Mouse (Mus musculus) spleen, adult 2 months (tissue): ENCODE measurements around the gene Epb41l4b. TPM values are rescaled to one million over a fixed set of nuclear protein-coding genes. Genes with fewer than 3 reads are reported as not detected.

Experiments
- DNase-seq, 2 experiments: peaks; one replicate each; pipeline versions ENCODE4 v3.0.0 to v3.0.0-alpha.2; 2012 to 2021; ENCODE audit warnings: low spot score in 2 of 2, low read depth in 1 of 2
- H3K27ac ChIP-seq: fragments of 200-500 bp; 2 replicates; pipeline ENCODE4 v1.5.1; 2012; ENCODE audit warnings: low read length, inconsistent platforms; ENCODE audit not compliant: insufficient read depth
- H3K27me3 ChIP-seq: fragments of 200-500 bp; 2 replicates; pipeline ENCODE4 v1.6.1; 2012; ENCODE audit warnings: mild to moderate bottlenecking, moderate library complexity, low read length, inconsistent platforms; ENCODE audit not compliant: control insufficient read depth, insufficient read depth
- H3K36me3 ChIP-seq: fragments of 200-500 bp; 2 replicates; pipeline ENCODE4 v1.6.1; 2012; ENCODE audit warnings: mild to moderate bottlenecking, low read length, inconsistent platforms; ENCODE audit not compliant: control insufficient read depth, insufficient read depth
- H3K4me1 ChIP-seq: fragments of 200-500 bp; 2 replicates; pipeline ENCODE4 v1.6.1; 2011; ENCODE audit warnings: inconsistent platforms; ENCODE audit not compliant: control insufficient read depth, insufficient read depth, insufficient read length
- H3K4me3 ChIP-seq: fragments of 200-500 bp; 2 replicates; pipeline ENCODE4 v1.5.1; 2011; ENCODE audit warnings: mild to moderate bottlenecking, inconsistent platforms; ENCODE audit not compliant: insufficient read depth, insufficient read length; ENCODE audit errors: extremely low read depth
- CTCF ChIP-seq: fragments of 200-500 bp; IDR thresholded peaks from 2 replicates; pipeline ENCODE4 v1.5.1; 2011; ENCODE audit warnings: mild to moderate bottlenecking, inconsistent platforms; ENCODE audit not compliant: insufficient read depth, insufficient read length, insufficient replicate concordance; ENCODE audit errors: extremely low read depth
- POLR2A ChIP-seq: fragments of 200-500 bp; IDR thresholded peaks from 2 replicates; pipeline ENCODE4 v1.6.1; 2011; ENCODE audit warnings: low read depth, low read length, inconsistent platforms
- WGBS: fragments of 180-500 bp; shearing (Covaris S2); methylation state at CpG from one replicate; pipeline ENCODE4 v1.1.7; 2018; 5-methylcytosine and 5-hydroxymethylcytosine counted together
- polyA plus RNA-seq: library from polyadenylated mRNA; depleted of rRNA; stranded (reverse); fragments of >200 nt; gene quantifications from 2 replicates; pipeline ENCODE4 v1.2.3, GENCODE M21; 2012

The Epb41l4b gene
- polyA plus RNA-seq, 1 experiment: 0.78 TPM

DNA sequence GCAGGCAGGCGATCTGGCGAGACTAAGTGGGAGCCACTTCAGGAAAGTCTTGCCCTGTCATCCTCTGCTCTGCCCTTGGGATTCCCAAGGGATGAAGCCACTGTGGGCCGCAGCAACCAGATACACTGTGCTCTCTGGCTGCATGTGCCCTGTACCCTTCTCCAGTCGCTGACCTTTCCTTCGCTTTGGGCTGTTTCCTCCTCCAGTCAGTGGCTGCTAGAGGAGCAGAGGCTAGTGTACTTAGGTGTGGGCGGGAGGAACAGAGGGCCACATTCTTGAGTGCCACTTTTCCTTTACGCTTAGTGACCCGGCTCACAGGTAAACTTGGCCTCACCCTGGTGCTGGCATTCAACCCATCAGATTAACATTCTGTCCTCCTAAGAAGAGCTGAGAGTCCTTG lies 10.6 kb upstream of the Epb41l4b start:
- DNase-seq: no peak
- 71% methylated on average over 8 of the region's 8 CpGs for WGBS

DNA sequence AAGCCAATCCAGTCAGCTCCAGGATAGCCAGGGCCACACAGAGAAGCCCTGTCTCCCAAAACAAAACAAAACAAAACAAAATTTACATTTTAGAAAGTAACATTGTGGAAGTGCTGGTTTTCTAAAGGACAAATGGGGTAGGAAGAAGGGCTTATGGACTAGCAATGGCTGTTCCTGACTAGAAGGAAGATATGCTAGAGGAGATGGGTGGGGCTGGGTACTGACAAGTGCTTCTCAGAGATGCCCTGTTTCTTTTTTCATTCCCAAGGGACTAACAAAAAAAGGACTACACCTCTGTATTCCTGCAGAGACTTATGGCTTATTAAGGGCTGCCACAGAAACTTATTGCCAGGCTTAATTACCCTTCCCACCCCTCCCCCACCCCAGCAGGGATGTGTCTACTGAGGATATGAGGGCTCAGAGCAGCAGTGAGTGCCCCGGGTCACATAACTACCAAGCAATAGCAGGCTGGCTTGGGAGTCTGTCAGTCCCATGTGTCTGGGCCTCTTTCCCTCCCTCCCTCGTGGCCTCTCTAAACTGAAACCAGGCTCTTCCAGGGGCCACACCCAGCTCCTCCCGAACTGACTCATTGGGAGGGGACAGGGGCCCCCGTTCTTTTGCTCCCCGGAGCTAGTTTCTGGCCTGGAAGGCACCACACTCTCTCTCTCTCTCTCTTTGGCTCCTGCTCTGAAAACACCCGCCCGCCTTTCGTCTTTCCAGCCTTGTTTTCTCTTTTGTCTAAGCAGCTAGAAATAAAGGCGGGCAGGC lies 10.0 kb upstream of the Epb41l4b start:
- DNase-seq: no peak
- H3K27me3 ChIP-seq: no peaks in the 10 kb centered on the region

More for the DNA sequence above, 10.6 kb upstream of the Epb41l4b start:
- no peaks in the 10 kb centered on the region for H3K36me3 ChIP-seq
- no peak overlapping the region for H3K4me3 ChIP-seq
- H3K4me1 ChIP-seq: no peaks in the 10 kb centered on the region
- H3K27me3 ChIP-seq: no peaks in the 10 kb centered on the region
- no peak for TF ChIP-seq CTCF
- no peak for TF ChIP-seq POLR2A
- no peak overlapping the region for H3K27ac ChIP-seq

DNA sequence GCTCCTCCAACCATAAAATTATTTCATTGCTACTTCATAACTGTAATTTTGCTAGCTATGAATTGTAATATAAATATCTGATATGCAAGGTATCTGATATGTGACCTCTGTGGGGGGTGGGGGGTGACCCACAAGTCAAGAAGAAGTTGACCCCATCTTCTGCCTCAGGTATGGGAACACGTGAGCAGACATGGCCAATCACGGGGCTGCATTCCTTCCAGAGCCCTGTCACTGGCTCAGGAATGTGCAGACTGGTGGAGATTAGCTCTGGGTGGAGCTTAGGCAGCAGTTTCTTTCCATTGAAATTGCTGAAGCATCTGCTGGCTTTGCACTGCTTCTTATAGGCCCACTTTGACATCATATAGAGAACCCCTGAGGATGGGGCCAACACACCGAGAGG lies 4.9 kb upstream of the Epb41l4b start:
- Histone ChIP-seq H3K27ac (no peak overlapping the region), H3K36me3 (no peaks in the 10 kb centered on the region), H3K4me3 (no peak overlapping the region), H3K4me1 (no peaks in the 10 kb centered on the region), H3K27me3 (peaks cover 1% of the 10 kb centered on the region)
- no peak for DNase-seq
- 74% methylated on average over 3 of the region's 3 CpGs for WGBS
- TF ChIP-seq CTCF: no peak
- no peak for TF ChIP-seq POLR2A

More for the DNA sequence above, 10.0 kb upstream of the Epb41l4b start:
- H3K4me3 ChIP-seq: no peak overlapping the region
- 44% methylated on average over 9 of the region's 9 CpGs for WGBS
- H3K27ac ChIP-seq: no peak overlapping the region
- H3K36me3 ChIP-seq: no peaks in the 10 kb centered on the region
- no peak for TF ChIP-seq CTCF
- TF ChIP-seq POLR2A: no peak
- H3K4me1 ChIP-seq: no peaks in the 10 kb centered on the region

DNA sequence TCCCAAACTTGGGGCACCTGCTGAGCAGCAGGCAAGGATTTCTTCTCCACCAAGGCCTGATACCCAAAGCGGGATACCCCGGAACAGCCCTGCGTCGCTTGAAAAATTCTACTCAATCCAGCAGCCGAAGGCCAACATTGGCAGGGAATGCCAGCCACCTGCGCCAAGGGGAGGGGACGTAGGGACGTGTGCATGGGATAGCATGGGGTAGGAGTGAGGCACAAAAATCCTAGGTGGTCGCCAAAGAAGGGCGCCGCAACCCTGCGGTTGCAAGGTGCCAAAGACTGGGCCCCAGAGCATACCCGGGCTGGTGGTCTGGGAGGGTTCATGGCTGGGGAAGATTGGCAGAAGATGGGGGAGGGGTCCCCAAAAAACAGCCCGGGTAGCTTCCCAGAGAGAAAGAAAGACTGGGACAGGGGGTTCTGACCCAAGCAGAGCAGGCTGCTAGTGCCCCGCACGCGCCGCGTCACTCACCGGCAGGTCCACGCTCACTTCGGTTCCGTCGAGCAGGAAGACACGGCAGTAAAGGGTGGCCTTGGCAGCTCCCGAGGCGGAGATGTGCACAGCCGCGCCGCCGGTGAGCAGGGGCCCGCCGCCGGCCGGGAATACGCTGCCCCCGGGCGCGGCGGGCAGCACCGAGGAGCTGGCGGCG lies 737 bp downstream of the Epb41l4b start:
- Histone ChIP-seq H3K27ac (no peak overlapping the region), H3K4me1 (peaks cover 11% of the 10 kb centered on the region), H3K36me3 (no peaks in the 10 kb centered on the region), H3K4me3 (peak overlapping the region; percentile 54), H3K27me3 (peaks cover 16% of the 10 kb centered on the region)
- 3% methylated on average over 38 of the region's 43 CpGs for WGBS
- TF ChIP-seq POLR2A: no peak
- no peak for TF ChIP-seq CTCF
- no peak for DNase-seq

DNA sequence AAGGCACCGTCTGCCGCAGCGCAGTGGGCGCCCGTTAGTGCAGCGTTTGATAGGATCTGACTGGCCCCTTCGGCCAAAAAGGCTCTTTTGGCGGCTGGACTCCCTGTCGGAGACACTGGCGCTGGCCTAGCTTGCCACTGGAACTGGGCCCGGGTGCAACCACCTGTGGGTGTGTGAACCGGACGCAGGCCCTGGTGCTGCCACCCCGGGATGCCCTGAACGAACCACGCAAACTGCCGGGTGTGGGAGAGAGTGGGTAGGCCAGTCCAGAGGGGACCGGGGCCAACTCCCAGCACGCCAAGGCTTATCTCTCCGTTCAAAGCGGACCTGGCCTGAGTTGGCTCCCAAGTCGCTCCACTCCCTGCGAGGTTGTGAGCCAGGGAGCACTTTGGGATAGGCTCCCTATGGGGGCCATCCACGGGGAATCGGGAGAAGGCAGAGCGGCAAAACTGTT lies 1.3 kb downstream of the Epb41l4b start:
- DNase-seq: no peak
- TF ChIP-seq POLR2A: no peak
- H3K4me3 ChIP-seq: peak overlapping the region; percentile 28; the same call in 1 of the 2 replicates
- WGBS: 7% methylated on average over 26 of the region's 26 CpGs
- H3K4me1 ChIP-seq: peaks cover 11% of the 10 kb centered on the region
- H3K27me3 ChIP-seq: peaks cover 16% of the 10 kb centered on the region
- no peak overlapping the region for H3K27ac ChIP-seq
- H3K36me3 ChIP-seq: no peaks in the 10 kb centered on the region

DNA sequence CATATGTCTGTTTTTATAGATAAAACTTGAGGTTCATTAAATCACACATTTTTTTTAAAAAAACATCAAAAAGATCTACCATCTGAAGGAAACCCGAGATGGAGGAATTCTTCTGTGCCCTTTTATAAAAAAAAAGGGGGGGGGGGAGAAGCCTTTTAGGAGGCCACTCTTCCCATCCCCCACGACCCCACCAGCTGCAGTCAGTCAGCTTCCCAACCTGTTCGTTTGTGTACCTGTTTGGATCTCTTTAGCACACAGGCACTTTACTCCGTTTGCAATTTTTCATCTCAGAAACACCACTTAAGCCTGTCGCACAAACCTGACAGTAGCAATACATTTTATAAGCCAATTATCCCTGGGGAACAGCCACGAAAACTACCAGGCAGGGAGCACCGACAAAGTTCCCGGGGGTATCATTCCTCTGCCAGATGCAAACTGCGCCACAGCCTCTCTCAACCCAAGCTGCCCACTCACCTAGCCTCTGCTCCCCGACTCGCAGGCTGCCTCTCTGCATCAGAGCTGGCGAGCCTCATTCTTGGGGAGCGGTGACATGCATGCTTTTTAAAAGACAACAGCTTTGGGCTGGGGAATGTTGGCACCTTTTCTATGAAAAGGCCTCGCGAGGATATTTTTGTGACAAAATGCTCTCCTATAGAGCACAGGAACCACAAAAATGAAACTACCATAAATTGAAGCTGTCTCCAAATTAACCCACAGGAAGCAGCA lies 2.1 kb downstream of the Epb41l4b start:
- Histone ChIP-seq H3K4me1 (peaks cover 11% of the 10 kb centered on the region), H3K27ac (no peak overlapping the region), H3K36me3 (no peaks in the 10 kb centered on the region), H3K27me3 (peaks cover 16% of the 10 kb centered on the region), H3K4me3 (no peak overlapping the region)
- TF ChIP-seq POLR2A (no peak), CTCF (no peak)
- WGBS: 14% methylated on average over 15 of the region's 15 CpGs
- no peak for DNase-seq
